Mouse (Mus musculus) erythroblast, adult 5-6 weeks (primary cell): ENCODE data around the gene Bst1. TPM values are rescaled to one million over a fixed set of nuclear protein-coding genes. Genes with fewer than 3 reads are reported as not detected.

ENCODE experiments used
- ATAC-seq: replicated peaks from 2 replicates; pipeline ENCODE4 v1.8.0; 2016; ENCODE audit warnings: moderate number of reproducible peaks, mild to moderate bottlenecking, moderate TSS enrichment, inconsistent platforms; ENCODE audit not compliant: poor library complexity, low FRiP score, severe bottlenecking
- total RNA-seq, 2 experiments: library from RNA; stranded (forward) in 1 of 2; stranded (reverse) in 1 of 2; fragments of 150-400 nt in 1 of 2; fragments of 200-764, 138-1000 nt in 1 of 2; gene quantifications; 2 replicates each; pipeline versions ENCODE4 v1.2.3 to v1.2.4; 2015 to 2017; ENCODE audit warnings: low replicate concordance in 2 of 2

Gene Bst1
- total RNA-seq, 2 experiments from 2014 or later = 0.96 to 4.9 TPM

DNA sequence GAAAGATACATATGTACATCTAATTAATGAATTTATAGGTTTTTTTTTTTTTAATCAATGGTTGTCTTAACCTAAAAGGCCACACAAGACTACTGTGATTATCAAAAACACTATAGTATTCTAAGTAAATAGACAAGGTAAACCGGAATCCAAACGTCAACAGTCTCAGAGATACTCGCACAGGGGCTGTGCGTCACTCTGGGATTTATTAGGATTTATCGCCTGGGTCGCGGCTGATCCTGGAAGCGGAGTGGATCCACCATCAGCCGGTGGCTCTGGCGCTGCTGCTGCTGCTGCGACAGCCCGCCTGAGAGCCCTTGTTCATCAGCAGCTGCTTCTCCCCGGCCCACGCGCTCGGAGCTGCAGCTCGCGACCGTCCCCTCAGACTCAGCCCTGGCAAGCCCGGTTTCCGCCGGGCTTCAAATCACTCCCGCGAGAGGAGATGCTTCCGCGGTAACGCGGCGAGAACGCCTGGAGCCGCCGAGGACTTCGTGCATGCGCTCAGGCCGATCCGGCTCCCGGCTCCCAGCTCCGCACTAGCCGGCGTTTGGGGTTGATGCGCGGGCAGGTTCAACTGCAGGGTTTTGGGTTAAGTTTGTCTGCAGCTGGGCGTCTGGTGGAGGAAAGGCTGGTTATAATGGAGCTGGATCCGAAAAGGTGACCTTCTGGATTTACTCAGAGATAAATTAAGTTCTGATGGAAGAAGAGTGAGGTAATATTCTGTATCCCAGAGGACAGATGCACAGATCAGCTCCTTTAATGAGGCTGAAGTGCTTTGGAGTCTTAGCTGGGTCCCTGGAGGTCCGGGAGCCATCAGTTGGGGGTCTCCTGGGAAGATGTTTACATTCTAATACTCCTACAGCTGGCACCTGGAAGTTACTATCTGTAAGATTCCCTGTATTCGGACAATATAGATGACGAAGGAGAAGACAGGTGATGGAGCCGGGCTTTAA, 10.7 kb upstream of the Bst1 start:
- no peak for ATAC-seq

DNA sequence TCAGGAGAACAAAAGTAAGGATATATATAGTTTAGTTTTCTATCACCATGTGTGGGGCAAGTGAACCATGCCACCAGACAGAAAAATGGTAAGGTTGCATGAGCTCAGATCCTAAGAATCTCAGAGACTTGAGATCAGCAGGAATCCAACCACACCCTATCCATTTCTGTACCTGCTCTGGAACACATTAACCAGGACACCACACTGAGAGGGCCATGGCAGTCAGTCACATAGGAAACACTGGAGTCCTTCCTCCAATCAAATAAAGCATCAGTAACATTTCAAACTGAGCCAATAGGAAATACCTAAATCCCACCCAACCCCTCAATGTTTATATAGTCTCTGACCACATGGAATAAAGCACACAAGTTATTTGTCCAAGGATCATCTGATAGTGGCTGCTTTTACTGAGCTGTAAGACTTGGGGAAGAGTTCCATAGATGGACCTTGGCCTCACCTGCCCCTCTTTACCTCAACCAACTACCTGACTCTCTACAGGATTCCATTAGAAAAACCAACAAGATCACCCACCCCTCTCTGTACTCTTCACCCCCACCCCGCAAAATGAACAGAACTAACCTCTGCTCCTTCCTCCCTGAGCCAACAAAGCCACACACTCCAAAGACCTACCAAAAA, 8.1 kb upstream of the Bst1 start:
- ATAC-seq = no peak

DNA sequence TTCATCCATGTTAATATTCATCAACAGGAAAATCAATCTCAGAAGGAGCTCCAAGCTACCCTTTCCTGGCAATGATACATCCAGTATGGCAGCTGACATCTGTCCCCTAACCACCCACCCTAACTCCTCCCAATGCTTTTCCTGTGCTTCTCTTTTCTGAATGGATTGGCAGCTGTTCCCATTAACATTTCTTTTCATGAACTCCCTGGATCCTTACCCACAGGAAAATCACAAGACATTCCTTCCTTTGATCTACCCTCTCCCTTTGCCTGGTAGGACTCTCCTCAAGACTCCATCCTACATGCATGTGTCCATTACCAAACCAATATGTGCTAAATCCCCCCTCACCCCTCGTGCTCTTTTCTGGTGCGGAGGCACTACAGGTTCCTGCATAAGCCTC, 4.1 kb upstream of the Bst1 start:
- no peak for ATAC-seq

DNA sequence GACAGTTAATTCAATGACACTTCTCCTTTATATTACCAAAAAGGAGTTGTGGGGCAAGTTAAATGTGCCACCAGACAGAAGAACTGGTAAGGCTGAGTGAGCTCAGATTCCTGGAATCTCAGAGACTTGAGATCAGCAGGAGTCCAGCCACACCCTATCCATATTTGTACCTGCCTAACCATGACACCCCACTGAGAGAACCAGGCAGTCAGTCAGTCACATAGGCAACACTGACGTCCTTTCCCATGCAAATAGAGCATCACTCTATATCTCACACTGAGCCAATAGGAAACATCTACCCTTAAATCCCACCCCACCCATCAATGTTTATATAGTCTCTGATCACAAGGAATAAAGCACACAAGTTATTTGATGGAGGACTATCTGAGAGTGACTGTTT, 2.9 kb upstream of the Bst1 start:
- no peak for ATAC-seq

DNA sequence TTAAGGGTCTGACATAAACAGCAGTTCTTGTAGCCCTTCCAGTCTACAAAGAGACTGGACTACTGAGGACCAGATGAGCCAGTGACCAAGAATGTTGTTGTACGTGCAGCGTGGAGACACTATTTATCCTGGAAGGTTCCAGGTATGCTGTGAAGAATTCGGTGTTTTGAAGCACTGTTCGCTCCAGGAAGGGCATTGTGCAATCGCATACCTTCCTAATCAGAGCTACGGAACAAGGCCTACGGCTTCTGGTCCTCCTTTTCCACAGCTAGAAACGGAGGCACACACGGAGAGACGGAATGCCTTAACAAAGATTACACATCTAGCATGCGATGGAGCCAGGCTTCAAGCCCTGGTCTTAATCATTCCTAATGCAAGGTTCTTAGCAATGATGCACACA, 2.1 kb downstream of the Bst1 start:
- ATAC-seq = no peak

DNA sequence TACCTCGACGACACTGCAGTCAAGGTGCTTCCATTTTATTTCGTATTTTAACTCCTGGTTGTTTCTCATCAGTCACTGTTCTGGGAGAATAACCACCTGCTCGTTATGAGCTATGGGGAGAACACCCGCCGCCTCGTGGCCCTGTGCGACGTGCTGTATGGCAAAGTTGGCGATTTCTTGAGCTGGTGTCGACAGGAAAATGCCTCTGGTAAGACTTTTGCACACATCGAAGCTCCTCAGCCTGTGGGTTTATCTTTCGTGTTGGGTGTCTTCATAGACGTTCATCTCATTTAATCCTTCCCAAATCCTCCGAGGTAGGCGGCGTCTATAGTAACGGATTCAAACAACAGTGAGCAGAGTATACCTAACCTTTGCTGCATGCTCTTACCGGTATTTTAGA, 2.9 kb downstream of the Bst1 start, which contains the start of gene Fbxl5:
Gene Fbxl5, minus strand, starts transcription at position 101 of the 400 bp plus-strand sequence.
- no peak for ATAC-seq

DNA sequence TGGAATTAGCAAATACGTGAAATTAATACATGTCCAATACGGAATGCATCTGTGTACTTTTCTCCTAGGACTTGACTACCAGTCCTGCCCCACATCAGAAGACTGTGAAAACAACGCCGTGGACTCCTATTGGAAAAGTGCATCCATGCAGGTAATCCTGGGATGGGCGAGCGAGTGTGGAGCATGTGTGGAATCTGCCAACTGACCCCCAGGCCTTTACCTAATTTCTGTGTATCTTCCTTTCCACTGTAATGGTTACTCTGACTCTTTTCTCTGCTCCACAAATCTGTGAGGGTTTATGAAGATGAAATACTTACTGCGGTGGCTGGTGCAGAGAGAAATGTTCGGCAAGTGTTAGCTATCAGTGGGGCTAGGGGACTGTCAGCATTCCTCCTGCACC, 3.5 kb downstream of the Bst1 start:
- no peak for ATAC-seq

DNA sequence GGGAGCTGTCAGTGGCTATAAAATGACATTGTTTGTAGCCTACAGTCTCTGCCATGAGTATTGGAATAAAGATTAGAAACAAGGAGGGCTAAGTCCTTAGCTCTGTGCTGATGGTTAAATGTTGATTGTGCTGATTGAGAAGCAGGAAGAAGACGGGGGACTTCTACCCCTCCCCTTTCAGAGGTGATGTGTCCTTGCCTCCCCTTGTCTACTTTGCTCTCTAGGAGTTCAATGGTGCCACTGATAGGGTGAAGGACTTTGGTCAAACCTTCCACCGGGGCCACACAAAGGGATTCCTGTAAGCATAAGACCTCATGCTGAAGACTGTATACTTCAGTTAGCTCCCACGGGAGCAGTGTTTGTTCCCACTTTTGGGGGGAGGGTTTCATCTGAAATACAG, 4.1 kb downstream of the Bst1 start:
- no peak for ATAC-seq

DNA sequence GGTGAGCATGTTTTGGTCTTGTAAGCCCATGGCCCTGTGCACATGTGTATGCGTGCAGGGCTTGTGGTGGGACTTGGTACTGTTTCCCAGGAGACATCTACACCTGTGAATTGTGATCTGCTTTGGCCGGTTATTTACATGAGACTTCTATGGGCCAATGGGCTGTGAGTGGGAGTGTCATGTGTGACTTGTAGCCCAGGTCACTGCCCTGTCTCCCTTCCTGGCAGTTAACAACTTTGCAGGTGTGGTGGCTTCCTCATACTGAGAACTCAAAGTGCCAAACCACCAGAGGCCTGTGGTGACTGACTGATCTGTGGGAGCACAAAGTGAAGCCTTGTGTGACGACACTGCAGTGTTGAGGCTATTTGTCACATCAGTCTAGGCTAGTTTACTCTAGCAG, 5.9 kb downstream of the Bst1 start:
- no peak for ATAC-seq

DNA sequence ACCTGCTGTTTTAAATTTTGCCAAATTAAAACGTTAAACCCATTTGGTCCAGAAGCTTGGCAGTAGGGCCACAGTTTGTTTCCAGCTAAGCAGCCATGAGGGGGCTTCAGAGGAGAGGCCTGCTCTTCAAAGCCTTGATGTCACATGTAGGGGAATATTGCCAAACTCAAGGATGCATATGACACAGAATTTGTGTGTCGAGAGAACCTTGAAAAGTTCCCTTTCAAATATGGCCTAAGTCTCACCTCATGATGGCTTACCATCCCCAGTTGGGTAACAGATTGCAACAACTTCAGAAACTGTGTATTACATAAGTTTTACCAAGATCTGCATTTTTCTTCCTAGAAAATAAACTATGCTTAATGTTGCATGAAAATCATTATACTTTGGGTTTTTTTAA, 8.2 kb downstream of the Bst1 start:
- no peak for ATAC-seq

DNA sequence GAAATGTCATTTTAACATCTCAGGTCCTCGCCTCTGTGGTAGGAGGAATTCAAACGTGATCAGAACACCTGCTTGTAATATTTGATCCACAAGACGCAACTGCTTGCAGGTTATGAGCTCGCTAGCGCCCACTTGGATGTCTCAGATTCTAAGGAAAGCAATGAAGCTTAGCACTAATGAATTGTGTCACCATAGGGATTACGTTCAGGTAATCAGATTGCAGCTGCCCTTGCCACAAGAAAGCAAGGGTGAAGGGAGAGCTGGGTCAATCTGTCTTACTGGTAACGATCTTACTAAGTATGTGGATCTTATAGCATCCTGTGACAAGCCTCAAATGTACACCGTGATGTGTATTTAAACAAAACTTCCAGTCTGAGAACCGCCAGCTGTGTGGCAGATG, 8.7 kb downstream of the Bst1 start:
- ATAC-seq = no peak

DNA sequence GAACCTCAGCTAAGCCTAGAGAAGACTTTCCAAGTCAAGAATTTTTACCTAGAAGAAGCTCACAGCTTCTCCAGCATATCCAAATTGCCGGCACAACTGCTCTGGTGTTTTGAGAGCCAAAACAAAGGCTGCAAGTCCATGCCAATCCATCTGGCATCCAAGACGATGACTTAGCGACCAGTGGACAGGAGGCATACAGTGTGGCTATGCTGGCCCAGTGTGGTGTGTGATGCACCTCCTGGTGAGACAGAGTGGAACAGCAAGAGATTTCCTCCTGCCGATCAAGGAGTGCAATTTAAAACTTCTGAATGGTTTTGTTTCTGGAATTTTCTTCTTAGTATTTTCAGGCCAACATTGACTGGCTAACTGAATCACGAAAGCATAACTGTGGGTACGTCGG, 17.9 kb downstream of the Bst1 start:
- ATAC-seq = no peak

DNA sequence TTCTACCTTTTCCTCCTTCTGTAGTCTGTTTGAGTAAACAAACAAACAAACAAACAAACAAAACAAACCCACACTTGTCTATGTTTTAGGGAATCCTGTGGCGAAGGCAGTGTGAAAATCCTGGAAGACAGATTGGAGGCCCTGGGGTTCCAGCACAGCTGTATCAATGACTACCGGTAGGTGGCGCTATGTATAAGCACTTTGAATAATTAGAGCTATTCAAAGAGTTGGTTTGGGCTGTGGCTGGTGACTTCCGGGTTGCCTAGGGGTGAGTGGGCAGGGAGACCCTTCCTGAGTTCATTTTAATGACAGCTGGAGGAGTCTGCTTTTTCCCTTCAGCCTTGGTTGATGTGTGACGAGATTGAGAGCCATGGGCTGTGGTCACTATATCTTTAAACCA, 18.7 kb downstream of the Bst1 start:
- ATAC-seq = no peak; the same call in 1 of the 2 replicates

DNA sequence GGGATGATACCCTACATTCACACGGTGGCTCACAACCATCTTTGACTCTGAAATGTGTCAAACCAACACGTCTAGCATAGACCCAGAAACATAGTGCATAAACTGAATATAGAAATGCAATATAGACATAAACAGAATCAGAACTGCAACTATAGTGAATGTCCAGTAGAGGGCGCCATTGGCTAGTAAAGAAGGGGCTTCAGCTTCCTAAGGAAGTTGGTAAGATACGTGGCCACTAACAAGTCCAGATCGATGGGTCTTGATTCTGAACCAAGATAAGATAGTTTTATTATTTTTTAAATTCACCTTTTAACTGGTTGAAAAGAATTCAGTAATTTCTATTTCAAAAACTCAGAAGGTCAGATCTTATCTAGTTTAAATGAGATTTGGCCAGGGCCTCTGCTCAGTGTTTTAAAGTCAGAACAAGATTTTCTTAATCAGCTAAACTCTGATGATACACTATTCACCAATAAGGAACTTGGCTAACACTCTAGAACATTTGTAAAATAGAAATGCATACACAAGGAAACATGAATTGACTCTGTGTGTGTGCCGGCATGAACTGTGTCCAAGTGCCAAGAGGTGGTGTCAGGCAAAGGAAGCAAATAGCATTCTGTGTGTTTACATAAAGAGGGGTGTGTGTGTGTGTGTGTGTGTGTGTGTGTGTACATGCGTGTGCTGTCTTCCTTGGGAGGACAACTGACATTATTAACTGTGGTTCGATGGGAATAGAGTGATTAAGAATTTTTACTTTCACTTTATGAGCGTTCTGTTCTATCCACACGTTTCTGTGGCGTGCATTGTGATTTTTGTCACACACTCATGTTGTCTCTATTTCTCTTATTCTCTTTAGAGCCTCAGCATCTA, 22.7 kb downstream of the Bst1 start:
- peak; percentile 72 for ATAC-seq

DNA sequence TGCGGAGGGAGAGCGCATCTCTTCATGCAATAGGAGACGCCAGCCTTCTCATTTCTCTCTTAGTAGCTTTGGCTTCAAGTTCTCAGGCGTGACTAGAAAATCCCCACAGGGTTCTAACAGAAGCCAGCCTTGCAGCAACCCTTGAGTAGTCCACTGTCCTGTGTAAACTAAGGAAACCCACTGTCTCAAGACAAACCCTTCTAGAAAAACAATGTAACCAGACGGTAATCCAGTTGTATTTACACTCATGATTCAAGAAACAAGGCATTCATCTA, 23.3 kb downstream of the Bst1 start:
- no peak for ATAC-seq

DNA sequence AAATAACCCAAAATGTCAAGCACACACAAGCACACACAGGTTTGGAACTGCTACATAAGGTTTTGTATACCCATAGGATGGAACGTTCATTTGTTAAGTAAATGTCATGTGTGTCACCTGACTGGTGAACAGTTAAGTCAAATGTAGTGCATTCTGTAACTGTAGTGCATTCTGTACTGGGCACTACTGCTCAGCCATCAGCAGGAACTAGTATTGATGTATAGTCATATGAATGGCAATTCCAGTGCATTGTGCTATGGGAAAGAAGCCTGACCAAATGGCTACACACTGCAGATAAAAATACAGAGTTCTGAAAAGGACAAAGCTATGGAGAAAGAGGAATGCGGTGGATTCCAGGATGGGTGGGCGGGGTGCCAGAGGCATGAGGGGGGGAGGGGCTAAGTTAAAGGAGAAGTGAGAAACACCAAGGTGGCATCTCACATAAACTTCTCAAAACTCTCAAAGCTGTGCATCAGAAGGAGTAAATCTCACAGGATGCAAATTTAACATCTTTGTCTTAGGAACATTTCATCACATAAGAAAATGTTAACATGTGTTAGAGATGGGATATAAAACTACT, 24.0 kb downstream of the Bst1 start:
- no peak for ATAC-seq

DNA sequence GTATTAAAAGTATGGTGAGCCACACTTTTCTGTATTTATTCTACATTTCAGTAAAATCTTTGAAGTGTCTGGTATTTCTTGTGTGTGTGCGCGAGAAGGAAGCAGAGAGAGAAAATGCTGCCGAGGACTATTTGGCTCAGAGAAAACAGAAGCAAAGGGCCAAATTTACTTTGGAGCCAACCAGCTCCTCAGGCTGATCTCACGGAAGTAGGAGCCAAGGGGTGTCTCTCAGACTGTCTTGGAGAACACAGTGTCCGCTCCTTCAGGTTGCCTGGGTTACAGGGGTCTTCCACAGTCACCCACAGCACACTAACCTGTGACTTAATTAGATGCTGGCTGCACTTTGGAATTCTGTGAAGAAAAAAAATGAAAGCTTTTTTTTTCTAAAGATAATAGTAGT, 26.4 kb downstream of the Bst1 start:
- ATAC-seq = no peak

DNA sequence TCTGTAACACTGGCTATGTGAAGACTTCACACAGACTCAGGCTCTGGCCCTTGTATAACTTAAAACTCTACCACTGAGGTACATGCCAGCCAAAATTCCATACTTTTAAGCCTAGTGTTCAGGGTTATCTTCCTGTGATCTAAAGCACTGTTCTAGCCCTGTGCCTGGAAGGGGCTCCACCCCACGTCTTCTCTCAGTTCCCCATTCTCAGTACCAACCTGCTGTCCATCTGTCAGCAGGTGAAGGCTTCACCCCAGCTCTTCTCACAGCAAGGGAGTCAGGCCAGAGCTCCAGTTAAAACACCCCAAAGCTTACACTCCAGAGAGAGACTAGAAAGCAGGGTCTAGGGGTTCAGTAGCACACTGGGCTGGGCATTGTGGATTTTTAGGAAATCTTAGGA, 27.0 kb downstream of the Bst1 start:
- ATAC-seq = no peak

DNA sequence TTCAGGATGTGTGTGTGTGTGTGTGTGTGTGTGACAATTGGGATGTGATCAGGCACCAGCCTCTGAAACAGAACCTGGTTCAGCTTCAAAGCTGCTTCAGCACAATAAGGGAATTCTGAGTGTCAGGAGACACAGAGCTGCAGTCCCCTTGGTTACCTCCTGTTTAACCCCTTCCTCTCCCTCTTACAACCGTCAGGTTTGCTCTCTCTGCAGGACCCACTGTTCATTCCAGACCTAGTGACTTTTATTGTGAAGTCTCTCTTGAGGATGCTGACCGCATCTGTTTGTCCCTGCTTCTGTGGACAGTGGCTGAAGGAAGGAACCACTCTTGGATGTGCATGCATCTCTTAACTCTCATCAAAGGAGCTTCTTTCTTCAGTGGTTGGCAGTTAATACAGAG, 27.5 kb downstream of the Bst1 start:
- ATAC-seq = no peak

DNA sequence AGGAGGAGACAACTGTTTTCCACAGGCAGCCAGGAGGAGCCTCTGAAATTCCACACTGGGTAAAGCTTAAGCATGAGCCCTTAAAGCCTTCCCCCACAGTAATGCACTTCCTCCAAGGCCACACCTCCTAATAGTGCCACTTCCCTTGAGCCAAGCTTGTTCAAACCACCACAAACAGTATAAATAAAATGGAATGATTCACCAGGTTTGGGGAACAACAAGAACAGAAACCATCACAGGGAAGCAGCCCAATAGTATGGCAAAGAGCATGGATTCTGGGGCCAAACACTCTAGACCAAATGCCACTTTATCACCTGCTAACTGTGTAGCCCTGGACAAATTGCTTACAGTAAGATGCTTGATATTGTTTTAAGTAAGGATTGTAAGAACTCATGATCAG, 28.9 kb downstream of the Bst1 start:
- no peak for ATAC-seq
